Mouse (Mus musculus): ENCODE measurements around the gene Slc35a1. TPM values are rescaled to one million over a fixed set of nuclear protein-coding genes. Genes with fewer than 3 reads are reported as not detected.

The Slc35a1 gene
- polyA plus RNA-seq, 1 experiment: 20.9 TPM

GRCm38 (mm10) chr4:34629956-34630355 is 57.3 kb downstream of the Slc35a1 start:
- WGBS: 65% methylated on average over 1 of the region's 1 CpGs
- DNase-seq: no peak
- no peak for TF ChIP-seq CTCF (IDR thresholded peaks at IDR 0.05; ENCODE audit: borderline replicate concordance, insufficient read depth, low read depth, low read length)
- no peak for TF ChIP-seq POLR2A (IDR thresholded peaks at IDR 0.05; ENCODE audit: borderline replicate concordance, insufficient read depth, low read length)
- Histone ChIP-seq H3K4me3 (replicated peaks; ENCODE audit: insufficient read depth, low read depth, low read length) (no peak overlapping the region), H3K27ac (ENCODE audit: insufficient read depth, low read length) (no peak overlapping the region), H3K27me3 (ENCODE audit: control insufficient read depth, insufficient read depth, low read length) (no peaks in the 10 kb centered on the region), H3K4me1 (ENCODE audit: control insufficient read depth, insufficient read depth, low read length) (no peaks in the 10 kb centered on the region)

GRCm38 (mm10) chr4:34626401-34626800 is 60.8 kb downstream of the Slc35a1 start:
- no peak for DNase-seq
- H3K4me1 ChIP-seq (ENCODE audit: control insufficient read depth, insufficient read depth, low read length): no peaks in the 10 kb centered on the region
- no peak overlapping the region for H3K4me3 ChIP-seq (replicated peaks; ENCODE audit: insufficient read depth, low read depth, low read length)
- TF ChIP-seq CTCF (IDR thresholded peaks at IDR 0.05; ENCODE audit: borderline replicate concordance, insufficient read depth, low read depth, low read length): no peak
- no peak for TF ChIP-seq POLR2A (IDR thresholded peaks at IDR 0.05; ENCODE audit: borderline replicate concordance, insufficient read depth, low read length)
- H3K27me3 ChIP-seq (ENCODE audit: control insufficient read depth, insufficient read depth, low read length): no peaks in the 10 kb centered on the region
- no peak overlapping the region for H3K27ac ChIP-seq (ENCODE audit: insufficient read depth, low read length)
- WGBS: 88% methylated on average over 6 of the region's 6 CpGs

- TF ChIP-seq CTCF (IDR thresholded peaks at IDR 0.05; ENCODE audit: borderline replicate concordance, insufficient read depth, low read depth, low read length): no peak
- no peak for TF ChIP-seq POLR2A (IDR thresholded peaks at IDR 0.05; ENCODE audit: borderline replicate concordance, insufficient read depth, low read length)
- no peak overlapping the region for H3K4me3 ChIP-seq (replicated peaks; ENCODE audit: insufficient read depth, low read depth, low read length)
- no peak for DNase-seq
- no peaks in the 10 kb centered on the region for H3K4me1 ChIP-seq (ENCODE audit: control insufficient read depth, insufficient read depth, low read length)
- 92% methylated on average over 4 of the region's 4 CpGs for WGBS
- no peaks in the 10 kb centered on the region for H3K27me3 ChIP-seq (ENCODE audit: control insufficient read depth, insufficient read depth, low read length)
- H3K27ac ChIP-seq (ENCODE audit: insufficient read depth, low read length): no peak overlapping the region
Measured at GRCm38 (mm10) chr4:34625556-34625955, 61.7 kb downstream of the Slc35a1 start.

- WGBS: 38% methylated on average over 8 of the region's 8 CpGs
- H3K4me3 ChIP-seq (replicated peaks; ENCODE audit: insufficient read depth, low read depth, low read length): peak overlapping the region; percentile 76
- peaks cover 4% of the 10 kb centered on the region for H3K4me1 ChIP-seq (ENCODE audit: control insufficient read depth, insufficient read depth, low read length)
- no peak overlapping the region for H3K27ac ChIP-seq (ENCODE audit: insufficient read depth, low read length)
- H3K27me3 ChIP-seq (ENCODE audit: control insufficient read depth, insufficient read depth, low read length): no peaks in the 10 kb centered on the region
- no peak for DNase-seq
- TF ChIP-seq POLR2A (IDR thresholded peaks at IDR 0.05; ENCODE audit: borderline replicate concordance, insufficient read depth, low read length): no peak
- no peak for TF ChIP-seq CTCF (IDR thresholded peaks at IDR 0.05; ENCODE audit: borderline replicate concordance, insufficient read depth, low read depth, low read length)
Measured at GRCm38 (mm10) chr4:34616146-34616545, 71.1 kb downstream of the Slc35a1 start.

- 1% methylated on average over 13 of the region's 13 CpGs for WGBS
- Histone ChIP-seq H3K4me3 (replicated peaks; ENCODE audit: insufficient read depth, low read depth, low read length) (peak overlapping the region; percentile 76), H3K27ac (ENCODE audit: insufficient read depth, low read length) (peak overlapping the region; percentile 67; the same call in 1 of the 2 replicates), H3K27me3 (ENCODE audit: control insufficient read depth, insufficient read depth, low read length) (no peaks in the 10 kb centered on the region), H3K4me1 (ENCODE audit: control insufficient read depth, insufficient read depth, low read length) (peaks cover 4% of the 10 kb centered on the region)
- DNase-seq: peak; percentile 33 to 54
- TF ChIP-seq POLR2A (IDR thresholded peaks at IDR 0.05; ENCODE audit: borderline replicate concordance, insufficient read depth, low read length) (no peak), CTCF (IDR thresholded peaks at IDR 0.05; ENCODE audit: borderline replicate concordance, insufficient read depth, low read depth, low read length) (no peak)
Measured at GRCm38 (mm10) chr4:34615303-34615702, 71.9 kb downstream of the Slc35a1 start.

GRCm38 (mm10) chr4:34614630-34615094 is 72.6 kb downstream of the Slc35a1 start, which contains the start of the genes Orc3 and Rars2:
Orc3 (minus strand) TSS chr4:34614944.
Rars2 (plus strand) TSS chr4:34614957.
- H3K27ac ChIP-seq (ENCODE audit: insufficient read depth, low read length): peak within 1 kb of the TSS; percentile 84
- peak within 1 kb of the TSS; percentile 76 for H3K4me3 ChIP-seq (replicated peaks; ENCODE audit: insufficient read depth, low read depth, low read length)
- WGBS: under 1% methylated on average over 42 of the region's 42 CpGs
- no peaks in the 10 kb centered on the region for H3K27me3 ChIP-seq (ENCODE audit: control insufficient read depth, insufficient read depth, low read length)
- DNase-seq: peak; percentile 94 to 95
- H3K4me1 ChIP-seq (ENCODE audit: control insufficient read depth, insufficient read depth, low read length): peaks cover 4% of the 10 kb centered on the region
- TF ChIP-seq CTCF (IDR thresholded peaks at IDR 0.05; ENCODE audit: borderline replicate concordance, insufficient read depth, low read depth, low read length): no peak
- peak; percentile 94 for TF ChIP-seq POLR2A (IDR thresholded peaks at IDR 0.05; ENCODE audit: borderline replicate concordance, insufficient read depth, low read length)

- peak overlapping the region; percentile 33 for H3K4me3 ChIP-seq (replicated peaks; ENCODE audit: insufficient read depth, low read depth, low read length)
- H3K27ac ChIP-seq (ENCODE audit: insufficient read depth, low read length): no peak overlapping the region
- H3K27me3 ChIP-seq (ENCODE audit: control insufficient read depth, insufficient read depth, low read length): no peaks in the 10 kb centered on the region
- peaks cover 4% of the 10 kb centered on the region for H3K4me1 ChIP-seq (ENCODE audit: control insufficient read depth, insufficient read depth, low read length)
- TF ChIP-seq POLR2A (IDR thresholded peaks at IDR 0.05; ENCODE audit: borderline replicate concordance, insufficient read depth, low read length) (no peak), CTCF (IDR thresholded peaks at IDR 0.05; ENCODE audit: borderline replicate concordance, insufficient read depth, low read depth, low read length) (no peak)
- WGBS: 34% methylated on average over 6 of the region's 6 CpGs
- DNase-seq: peak; percentile 24
Measured at GRCm38 (mm10) chr4:34613571-34614145, 73.6 kb downstream of the Slc35a1 start.

Other genes starting within 250 kb of the Slc35a1 start
- 67.1 and 72.2 TPM in 2 replicates for gene Akirin2, start 136.5 kb downstream of the Slc35a1 start, polyA plus RNA-seq (2012; rRNA removed)
- gene Orc3, start 72.5 kb downstream of the Slc35a1 start, polyA plus RNA-seq (2012; rRNA removed): 44.2 and 49.3 TPM in 2 replicates
- 29.2 and 29.9 TPM in 2 replicates for gene Rars2, start 72.5 kb downstream of the Slc35a1 start, polyA plus RNA-seq (2012; rRNA removed)
- gene Cfap206, start 42.8 kb upstream of the Slc35a1 start, polyA plus RNA-seq (2012; rRNA removed): 0.59 and 1.2 TPM in 2 replicates
- gene Gm136, start 68.8 kb upstream of the Slc35a1 start, polyA plus RNA-seq (2012; rRNA removed): not detected in 2 replicates
- gene Smim8, start 91.0 kb upstream of the Slc35a1 start, polyA plus RNA-seq (2012; rRNA removed): 25.0 and 25.4 TPM in 2 replicates
- gene Zfp292, start 195.5 kb upstream of the Slc35a1 start, polyA plus RNA-seq (2012; rRNA removed): 8.9 and 9.4 TPM in 2 replicates
- gene Cga, start 206.3 kb upstream of the Slc35a1 start, polyA plus RNA-seq (2012; rRNA removed): not detected in 2 replicates